Mouse (Mus musculus) ES-E14 (cell line): ENCODE measurements around the gene Cpxm1.

Experiments used
- HCFC1 ChIP-seq: IDR thresholded peaks from 2 replicates; pipeline ENCODE4 v1.6.1; 2012; ENCODE audit warnings: low read length, inconsistent platforms, borderline replicate concordance; ENCODE audit not compliant: insufficient read depth
- MAFK ChIP-seq: IDR thresholded peaks from 2 replicates; pipeline ENCODE4 v1.6.1; 2014; ENCODE audit warnings: mild to moderate bottlenecking, low read depth, low read length, inconsistent platforms; ENCODE audit not compliant: insufficient read depth
- ZC3H11A ChIP-seq: IDR thresholded peaks from 2 replicates; pipeline ENCODE4 v1.6.1; 2012; ENCODE audit warnings: low read depth, mild to moderate bottlenecking, inconsistent platforms, low read length, borderline replicate concordance
- ZNF384 ChIP-seq: IDR thresholded peaks from 2 replicates; pipeline ENCODE4 v1.6.1; 2012; ENCODE audit warnings: low read depth, low read length, inconsistent platforms

DNA sequence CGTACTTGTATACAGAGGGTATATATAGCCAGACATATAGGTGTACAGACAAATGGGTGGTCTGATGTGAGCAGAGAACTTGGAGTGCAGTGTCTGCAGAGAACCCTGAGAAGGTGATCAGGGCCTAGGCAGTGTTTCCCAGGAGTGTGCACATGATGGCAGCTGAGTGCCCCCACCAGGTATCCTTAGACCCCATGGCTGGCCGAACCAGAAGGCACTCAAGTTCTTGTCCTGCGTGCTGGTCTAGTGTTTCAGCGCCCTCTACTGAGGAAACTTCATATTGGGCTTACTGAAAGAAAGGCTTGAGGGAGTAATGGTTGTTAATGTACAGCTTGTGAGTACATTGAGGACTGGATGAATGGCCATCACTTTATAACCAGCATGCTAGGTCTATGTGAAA is 35.8 kb upstream of the Cpxm1 start:
- TF ChIP-seq ZNF384, result no peak
- TF ChIP-seq HCFC1, result no peak
- TF ChIP-seq MAFK, result no peak
- TF ChIP-seq ZC3H11A, result no peak
